Mouse (Mus musculus) Patski (cell line): ENCODE data around the gene Atp5h. TPM values are rescaled to one million over a fixed set of nuclear protein-coding genes. Genes with fewer than 3 reads are reported as not detected.

Source experiments
- ATAC-seq: fragments of 100-300 bp; one replicate; pipeline ENCODE4 v1.8.0; 2021
- CTCF ChIA-PET: fragments of 350-600 bp; sonication (Branson Sonifier 250); formaldehyde crosslinking; loops from one replicate; lab custom pipeline; 2022; ENCODE audit warnings: inconsistent platforms; lab: Charles Lee
- POLR2A ChIA-PET: fragments of 350-600 bp; sonication (Branson Sonifier 250); formaldehyde crosslinking; loops from one replicate; lab custom pipeline; 2022; ENCODE audit warnings: antibody characterized with exemption, inconsistent platforms; lab: Charles Lee
- DNase-seq: peaks from one replicate; pipeline ENCODE4 v3.0.0-alpha.2; 2011; ENCODE audit warnings: low read depth, low spot score
- H3K27me3 ChIP-seq: fragments of 371-371 bp; one replicate; pipeline ENCODE4 v1.5.1; 2021
- CTCF ChIP-seq: fragments of 100-300 bp; IDR thresholded peaks from one replicate; pipeline ENCODE4 v1.5.1; 2021
- in situ Hi-C: fragments of 300-500 bp; cut with MboI; formaldehyde crosslinking; loops from 3 replicates; pipeline ENCODE4 v1.11.1; 2018; ENCODE audit warnings: low pct_unique_long_range_greater_than_20kb, mixed read lengths
- polyA plus RNA-seq: library from polyadenylated mRNA; unstranded; gene quantifications from one replicate; pipeline ENCODE4 v1.2.3, GENCODE M21; 2021

Atp5h gene
- polyA plus RNA-seq, 1 experiment from 2014 or later, result 727 TPM

- no peaks in the 10 kb centered on the region for H3K27me3 ChIP-seq
- in situ Hi-C loops, result no loop called here
- ChIA-PET POLR2A (interaction anchor here (0.5 to 1.1 kb wide), 3 partner anchors 27 to 41 kb away, joined by 3 to 5 read pairs (median 3); partner anchors contain the start of genes Atp5h and Kctd2), CTCF (no interaction called here)
- TF ChIP-seq CTCF, result no peak
- no peak for DNase-seq
- ATAC-seq, result no peak
Observed at GRCm38 (mm10) chr11:115453306-115453705, 33.5 kb upstream of the Atp5h start.

- ATAC-seq, result no peak
- in situ Hi-C loops, result no loop called here
- ChIA-PET POLR2A (no interaction called here), CTCF (no interaction called here)
- no peak for DNase-seq
- no peaks in the 10 kb centered on the region for H3K27me3 ChIP-seq
- no peak for TF ChIP-seq CTCF
Observed at GRCm38 (mm10) chr11:115452281-115452860, 32.6 kb upstream of the Atp5h start.

- no peak for TF ChIP-seq CTCF
- ChIA-PET CTCF (no interaction called here), POLR2A (no interaction called here)
- ATAC-seq, result no peak
- no peak for DNase-seq
- no peaks in the 10 kb centered on the region for H3K27me3 ChIP-seq
- in situ Hi-C loops, result no loop called here
Observed at GRCm38 (mm10) chr11:115451781-115452241, 32.0 kb upstream of the Atp5h start.

- no peak for TF ChIP-seq CTCF
- ChIA-PET POLR2A (interaction anchor here (1.1 kb wide), 1 partner anchor 37 kb away, joined by 3 read pairs; no protein-coding TSS in a partner anchor), CTCF (interaction anchor here (1.8 to 1.9 kb wide), 2 partner anchors 10 to 23 kb away, joined by 5 to 9 read pairs; partner anchors contain the start of gene Trim80)
- in situ Hi-C loops, result no loop called here
- no peak for DNase-seq
- no peak for ATAC-seq
- no peaks in the 10 kb centered on the region for H3K27me3 ChIP-seq
Observed at GRCm38 (mm10) chr11:115450176-115450575, 30.4 kb upstream of the Atp5h start.

- peak; percentile 50 for DNase-seq
- no peak for TF ChIP-seq CTCF
- CTCF ChIA-PET, result interaction anchor here (0.7 to 1.9 kb wide), 2 partner anchors 9 to 22 kb away, joined by 3 to 9 read pairs; partner anchors contain the start of gene Trim80
- POLR2A ChIA-PET, result interaction anchor here (0.8 to 1.1 kb wide), 2 partner anchors 29 to 36 kb away, joined by 3 read pairs; partner anchors contain the start of genes Atp5h and Kctd2
- in situ Hi-C loops, result no loop called here
- no peak for ATAC-seq
- H3K27me3 ChIP-seq, result no peaks in the 10 kb centered on the region
Observed at GRCm38 (mm10) chr11:115448998-115449397, 29.2 kb upstream of the Atp5h start.

- no peak for DNase-seq
- in situ Hi-C loops, result no loop called here
- ChIA-PET CTCF (no interaction called here), POLR2A (no interaction called here)
- ATAC-seq, result no peak
- no peak for TF ChIP-seq CTCF
- H3K27me3 ChIP-seq, result no peaks in the 10 kb centered on the region
Observed at GRCm38 (mm10) chr11:115448075-115448474, 28.3 kb upstream of the Atp5h start.

GRCm38 (mm10) chr11:115447321-115447885 lies 27.6 kb upstream of the Atp5h start:
- ChIA-PET POLR2A (no interaction called here), CTCF (interaction anchor here (1.6 kb wide), 1 partner anchor 20 kb away, joined by 5 read pairs; no protein-coding TSS in a partner anchor)
- no peaks in the 10 kb centered on the region for H3K27me3 ChIP-seq
- no peak for TF ChIP-seq CTCF
- ATAC-seq (no peak), DNase-seq (no peak)
- in situ Hi-C loops, result no loop called here

- H3K27me3 ChIP-seq, result no peaks in the 10 kb centered on the region
- ChIA-PET CTCF (interaction anchor here (1.6 kb wide), 1 partner anchor 19 kb away, joined by 5 read pairs; no protein-coding TSS in a partner anchor), POLR2A (no interaction called here)
- no peak for TF ChIP-seq CTCF
- DNase-seq (no peak), ATAC-seq (no peak)
- in situ Hi-C loops, result no loop called here
Observed at GRCm38 (mm10) chr11:115446906-115447305, 27.1 kb upstream of the Atp5h start.

- ATAC-seq (no peak), DNase-seq (no peak)
- no peaks in the 10 kb centered on the region for H3K27me3 ChIP-seq
- POLR2A ChIA-PET, result no interaction called here
- TF ChIP-seq CTCF, result no peak
- in situ Hi-C loops, result no loop called here
- CTCF ChIA-PET, result interaction anchor here (1.0 kb wide), 1 partner anchor 14 kb away, joined by 3 read pairs; no protein-coding TSS in a partner anchor
Observed at GRCm38 (mm10) chr11:115441417-115441816, 21.7 kb upstream of the Atp5h start.

GRCm38 (mm10) chr11:115439906-115440595 lies 20.3 kb upstream of the Atp5h start, which contains the start of gene Trim80:
Gene Trim80, plus strand, starts transcription at chr11:115440545.
- ATAC-seq (no peak), DNase-seq (no peak)
- POLR2A ChIA-PET, result no interaction called here
- H3K27me3 ChIP-seq, result no peaks in the 10 kb centered on the region
- in situ Hi-C loops, result no loop called here
- CTCF ChIA-PET, result interaction anchor here (1.0 to 2.1 kb wide), 3 partner anchors 9 to 31 kb away, joined by 3 to 9 read pairs (median 4); no protein-coding TSS in a partner anchor
- TF ChIP-seq CTCF, result no peak
